Mouse (Mus musculus): ENCODE data around the gene Gfm1.

GRCm38 (mm10) chr3:67447143-67447542 is 17.2 kb downstream of the Gfm1 start:
- TF ChIP-seq TAL1 (IDR thresholded peaks at IDR 0.05; ENCODE audit: low read length) (no peak), GATA1 (IDR thresholded peaks at IDR 0.05; ENCODE audit: low read length) (no peak)
